Mouse (Mus musculus): ENCODE results near the gene Bola1. TPM values are rescaled to one million over a fixed set of nuclear protein-coding genes. Genes with fewer than 3 reads are reported as not detected.
"Not testable (repeated sequence)": the region's sequence is repeated elsewhere in the genome, so short reads cannot be mapped to it uniquely, and the experiment has no call there.

Gene Bola1
- 52.6 and 53.3 TPM in 2 replicates for polyA plus RNA-seq (2016; fragmentation: Nextera tagmentation; extraction: Ambion mirVana)

- Histone ChIP-seq H3K36me3 (no peaks in the 10 kb centered on the region), H3K27ac (peak within 1 kb of the TSS; percentile 99), H3K9me3 (no peaks in the 10 kb centered on the region), H3K4me2 (replicated peaks) (peak within 1 kb of the TSS; percentile 57), H3K4me3 (peak within 1 kb of the TSS; percentile 65), H3K9ac (peak within 1 kb of the TSS; percentile 89), H3K27me3 (no peaks in the 10 kb centered on the region), H3K4me1 (peaks cover 18% of the 10 kb centered on the region)
- WGBS = under 1% methylated on average over 37 of the region's 37 CpGs
- ATAC-seq (ENCODE audit: insufficient number of reproducible peaks, insufficient read depth, low FRiP score, low TSS enrichment) = peak; percentile 69
Observed at GRCm38 (mm10) chr3:96219661-96220130, at the start of gene Bola1, which contains the start of gene Hist2h2ab. TSS of gene Bola1 (minus strand) at chr3:96219709. TSS of gene Hist2h2ab (plus strand) at chr3:96219865.

- peak overlapping the region; percentile 68 for H3K4me2 ChIP-seq (replicated peaks)
- not testable (repeated sequence) for H3K27me3 ChIP-seq, H3K36me3 ChIP-seq, H3K9me3 ChIP-seq
- peak overlapping the region; percentile 49 for H3K4me3 ChIP-seq
- ATAC-seq (ENCODE audit: insufficient number of reproducible peaks, insufficient read depth, low FRiP score, low TSS enrichment) = peak; percentile 22; the same call in 1 of the 2 replicates
- H3K4me1 ChIP-seq = peaks cover 15% of the 10 kb centered on the region
- H3K27ac ChIP-seq = peak overlapping the region; percentile 98
- peak overlapping the region; percentile 72 for H3K9ac ChIP-seq
- WGBS = 0% methylated on average over 12 of the region's 44 CpGs
Observed at GRCm38 (mm10) chr3:96268776-96269378, 49.4 kb upstream of the Bola1 start.

GRCm38 (mm10) chr3:96268051-96268775, 48.7 kb upstream of the Bola1 start, which contains the start of gene Hist2h3b:
TSS of gene Hist2h3b (plus strand) at chr3:96268654.
- Histone ChIP-seq H3K9ac (peak within 1 kb of the TSS; percentile 72), H3K36me3 (no peaks in the 10 kb centered on the region), H3K27me3 (no peaks in the 10 kb centered on the region), H3K4me2 (replicated peaks) (peak within 1 kb of the TSS; percentile 68), H3K4me1 (peaks cover 17% of the 10 kb centered on the region), H3K4me3 (peak within 1 kb of the TSS; percentile 49), H3K27ac (peak within 1 kb of the TSS; percentile 98), H3K9me3 (no peaks in the 10 kb centered on the region)
- 23% methylated on average over 30 of the region's 30 CpGs for WGBS
- ATAC-seq (ENCODE audit: insufficient number of reproducible peaks, insufficient read depth, low FRiP score, low TSS enrichment) = peak; percentile 68

GRCm38 (mm10) chr3:96267541-96267940, 48.0 kb upstream of the Bola1 start:
- H3K27me3 ChIP-seq = no peaks in the 10 kb centered on the region
- H3K36me3 ChIP-seq = no peaks in the 10 kb centered on the region
- peak overlapping the region; percentile 95 for H3K27ac ChIP-seq
- H3K9me3 ChIP-seq = no peaks in the 10 kb centered on the region
- peaks cover 17% of the 10 kb centered on the region for H3K4me1 ChIP-seq
- WGBS = 77% methylated on average over 4 of the region's 4 CpGs
- peak overlapping the region; percentile 36; the same call in 1 of the 2 replicates for H3K4me2 ChIP-seq (replicated peaks)
- no peak overlapping the region; the same call in 1 of the 2 replicates for H3K9ac ChIP-seq
- H3K4me3 ChIP-seq = no peak overlapping the region
- ATAC-seq (ENCODE audit: insufficient number of reproducible peaks, insufficient read depth, low FRiP score, low TSS enrichment) = no peak

GRCm38 (mm10) chr3:96266132-96266710, 46.7 kb upstream of the Bola1 start:
- H3K4me3 ChIP-seq = no peak overlapping the region
- no peaks in the 10 kb centered on the region for H3K27me3 ChIP-seq
- H3K4me2 ChIP-seq (replicated peaks) = no peak overlapping the region
- H3K9me3 ChIP-seq = no peaks in the 10 kb centered on the region
- 85% methylated on average over 8 of the region's 8 CpGs for whole genome bisulfite sequencing
- no peak overlapping the region for H3K9ac ChIP-seq
- H3K4me1 ChIP-seq = peaks cover 25% of the 10 kb centered on the region
- H3K27ac ChIP-seq = no peak overlapping the region
- no peaks in the 10 kb centered on the region for H3K36me3 ChIP-seq
- no peak for ATAC-seq (ENCODE audit: insufficient number of reproducible peaks, insufficient read depth, low FRiP score, low TSS enrichment)

- Histone ChIP-seq H3K9ac (peak overlapping the region; percentile 64; the same call in 1 of the 2 replicates), H3K9me3 (no peaks in the 10 kb centered on the region), H3K4me3 (peak overlapping the region; percentile 58), H3K27me3 (no peaks in the 10 kb centered on the region), H3K4me1 (peaks cover 25% of the 10 kb centered on the region), H3K27ac (peak overlapping the region; percentile 99), H3K36me3 (no peaks in the 10 kb centered on the region), H3K4me2 (replicated peaks) (peak overlapping the region; percentile 88)
- ATAC-seq (ENCODE audit: insufficient number of reproducible peaks, insufficient read depth, low FRiP score, low TSS enrichment) = no peak
- 77% methylated on average over 7 of the region's 7 CpGs for WGBS
Observed at GRCm38 (mm10) chr3:96264404-96264949, 45.0 kb upstream of the Bola1 start.

GRCm38 (mm10) chr3:96263558-96264403, 44.3 kb upstream of the Bola1 start:
- Histone ChIP-seq H3K9me3 (no peaks in the 10 kb centered on the region), H3K36me3 (no peaks in the 10 kb centered on the region), H3K27ac (peak overlapping the region; percentile 99), H3K4me3 (peak overlapping the region; percentile 58), H3K4me1 (peaks cover 25% of the 10 kb centered on the region), H3K27me3 (no peaks in the 10 kb centered on the region), H3K9ac (peak overlapping the region; percentile 64), H3K4me2 (replicated peaks) (peak overlapping the region; percentile 88)
- 6% methylated on average over 27 of the region's 27 CpGs for WGBS
- ATAC-seq (ENCODE audit: insufficient number of reproducible peaks, insufficient read depth, low FRiP score, low TSS enrichment) = no peak

GRCm38 (mm10) chr3:96262979-96263550, 43.6 kb upstream of the Bola1 start, which contains the start of gene Hist2h4:
TSS of gene Hist2h4 (minus strand) at chr3:96263311.
- peak within 1 kb of the TSS; percentile 85 for H3K9ac ChIP-seq
- H3K9me3 ChIP-seq = no peaks in the 10 kb centered on the region
- H3K27me3 ChIP-seq = no peaks in the 10 kb centered on the region
- H3K4me1 ChIP-seq = peaks cover 24% of the 10 kb centered on the region
- peak within 1 kb of the TSS; percentile 58 for H3K4me3 ChIP-seq
- WGBS = under 1% methylated on average over 38 of the region's 40 CpGs
- H3K36me3 ChIP-seq = no peaks in the 10 kb centered on the region
- peak within 1 kb of the TSS; percentile 99 for H3K27ac ChIP-seq
- H3K4me2 ChIP-seq (replicated peaks) = peak within 1 kb of the TSS; percentile 88
- peak; percentile 81 for ATAC-seq (ENCODE audit: insufficient number of reproducible peaks, insufficient read depth, low FRiP score, low TSS enrichment)

GRCm38 (mm10) chr3:96262216-96262875, 42.8 kb upstream of the Bola1 start:
- H3K4me2 ChIP-seq (replicated peaks) = peak overlapping the region; percentile 88
- peak; percentile 73 for ATAC-seq (ENCODE audit: insufficient number of reproducible peaks, insufficient read depth, low FRiP score, low TSS enrichment)
- peaks cover 17% of the 10 kb centered on the region; the same call in 1 of the 2 replicates for H3K4me1 ChIP-seq
- H3K9ac ChIP-seq = peak overlapping the region; percentile 85
- H3K9me3 ChIP-seq = no peaks in the 10 kb centered on the region
- no peaks in the 10 kb centered on the region for H3K27me3 ChIP-seq
- peak overlapping the region; percentile 58 for H3K4me3 ChIP-seq
- 2% methylated on average over 19 of the region's 19 CpGs for WGBS
- H3K36me3 ChIP-seq = no peaks in the 10 kb centered on the region
- peak overlapping the region; percentile 99 for H3K27ac ChIP-seq

- no peaks in the 10 kb centered on the region for H3K27me3 ChIP-seq
- H3K9me3 ChIP-seq = no peaks in the 10 kb centered on the region
- H3K27ac ChIP-seq = peak overlapping the region; percentile 99
- no peaks in the 10 kb centered on the region for H3K36me3 ChIP-seq
- peaks cover 17% of the 10 kb centered on the region; the same call in 1 of the 2 replicates for H3K4me1 ChIP-seq
- peak overlapping the region; percentile 85; the same call in 1 of the 2 replicates for H3K9ac ChIP-seq
- WGBS = 54% methylated on average over 3 of the region's 3 CpGs
- peak overlapping the region; percentile 88 for H3K4me2 ChIP-seq (replicated peaks)
- H3K4me3 ChIP-seq = peak overlapping the region; percentile 58
- no peak for ATAC-seq (ENCODE audit: insufficient number of reproducible peaks, insufficient read depth, low FRiP score, low TSS enrichment)
Observed at GRCm38 (mm10) chr3:96261623-96262022, 42.1 kb upstream of the Bola1 start.

Measured in embryonic facial prominence, embryonic 12.5 days (tissue).